Mouse (Mus musculus): ENCODE measurements around the gene Ccsap. TPM values are rescaled to one million over a fixed set of nuclear protein-coding genes. Genes with fewer than 3 reads are reported as not detected.
A peak's percentile ranks its signal among the peaks of the same experiment; 100 is the strongest.

Gene Ccsap
- polyA plus RNA-seq, 1 experiment from 2014 or later, result 3.7 TPM

- ATAC-seq (ENCODE audit: insufficient number of reproducible peaks, insufficient read depth, low FRiP score, low read depth), result no peak
- Histone ChIP-seq H3K9ac (ENCODE audit: low read length) (no peak overlapping the region), H3K27me3 (ENCODE audit: control insufficient read depth, insufficient read depth, low read length) (no peaks in the 10 kb centered on the region), H3K4me1 (ENCODE audit: control insufficient read depth in 2 of 2, insufficient read depth in 2 of 2, low read length in 2 of 2) (peaks cover 9 to 15% of the 10 kb centered on the region in 2 experiments), H3K4me2 (ENCODE audit: low read length) (no peak overlapping the region), H3K9me3 (ENCODE audit: control insufficient read depth, low read length) (no peaks in the 10 kb centered on the region), H3K4me3 (ENCODE audit: control insufficient read depth in 1 of 2, insufficient read depth in 1 of 2, low read depth in 1 of 2, low read length in 2 of 2) (no peak overlapping the region), H3K27ac (replicated peaks in 1 of 2; ENCODE audit: control insufficient read depth in 1 of 2, insufficient read depth in 1 of 2, low read depth in 2 of 2, low read length in 2 of 2) (no peak overlapping the region), H3K36me3 (ENCODE audit: control insufficient read depth, insufficient read depth, low read length) (no peaks in the 10 kb centered on the region)
- 68% methylated on average over 10 of the region's 10 CpGs for WGBS
Observed at GRCm38 (mm10) chr8:123880271-123880670, 20.3 kb upstream of the Ccsap start.

- 61% methylated on average over 2 of the region's 2 CpGs for WGBS
- Histone ChIP-seq H3K4me3 (ENCODE audit: control insufficient read depth in 1 of 2, insufficient read depth in 1 of 2, low read depth in 1 of 2, low read length in 2 of 2) (no peak overlapping the region), H3K4me1 (ENCODE audit: control insufficient read depth in 2 of 2, insufficient read depth in 2 of 2, low read length in 2 of 2) (peaks cover 0 to 5% of the 10 kb centered on the region in 2 experiments; a peak in 3 of 4 replicates), H3K9ac (ENCODE audit: low read length) (no peak overlapping the region), H3K36me3 (ENCODE audit: control insufficient read depth, insufficient read depth, low read length) (no peaks in the 10 kb centered on the region), H3K9me3 (ENCODE audit: control insufficient read depth, low read length) (no peaks in the 10 kb centered on the region), H3K27me3 (ENCODE audit: control insufficient read depth, insufficient read depth, low read length) (no peaks in the 10 kb centered on the region), H3K4me2 (ENCODE audit: low read length) (no peak overlapping the region), H3K27ac (replicated peaks in 1 of 2; ENCODE audit: control insufficient read depth in 1 of 2, insufficient read depth in 1 of 2, low read depth in 2 of 2, low read length in 2 of 2) (no peak overlapping the region)
- ATAC-seq (ENCODE audit: insufficient number of reproducible peaks, insufficient read depth, low FRiP score, low read depth), result no peak
Observed at GRCm38 (mm10) chr8:123877865-123878264, 17.9 kb upstream of the Ccsap start.

DNA sequence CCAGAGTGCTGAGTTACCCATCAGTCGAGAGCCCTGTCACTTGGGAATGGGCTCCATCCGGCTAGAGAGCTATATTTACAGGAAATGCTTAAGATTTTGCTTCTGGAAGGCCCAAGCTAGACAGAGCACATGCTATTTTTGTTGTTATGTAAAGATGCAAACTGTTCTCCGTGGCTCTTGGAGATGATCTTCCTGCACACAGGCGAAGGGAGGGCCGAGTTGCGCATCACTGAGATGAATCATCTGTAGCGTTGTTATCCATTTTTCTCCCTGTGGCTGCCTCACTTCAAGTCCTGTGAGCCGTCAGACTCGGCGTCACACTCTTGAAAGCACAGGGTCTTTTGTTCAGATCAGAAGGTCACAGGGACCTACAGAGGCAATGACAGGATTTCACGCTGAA lies 14.3 kb upstream of the Ccsap start:
- Histone ChIP-seq H3K4me1 (ENCODE audit: control insufficient read depth in 2 of 2, insufficient read depth in 2 of 2, low read length in 2 of 2) (peaks cover 8 to 9% of the 10 kb centered on the region in 2 experiments), H3K9me3 (ENCODE audit: control insufficient read depth, low read length) (no peaks in the 10 kb centered on the region)

DNA sequence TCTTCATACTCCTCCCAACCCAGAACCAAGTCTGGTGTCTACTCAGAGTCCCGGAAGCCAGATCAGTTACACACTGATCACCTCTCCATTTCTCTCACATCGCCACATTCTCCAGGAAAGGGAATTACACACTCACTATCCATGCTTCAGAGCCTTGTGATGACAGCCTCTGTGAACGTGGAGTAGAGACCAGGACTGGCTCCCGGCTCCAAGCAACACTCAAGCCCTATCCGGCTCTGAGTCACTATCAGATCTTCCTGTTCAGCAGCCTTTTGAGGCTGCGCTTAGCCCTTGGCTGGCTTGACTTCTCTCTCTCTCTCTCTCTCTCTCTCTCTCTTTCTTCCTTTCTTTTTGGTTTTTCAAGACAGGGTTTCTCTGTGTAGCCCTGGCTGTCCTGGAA lies 13.4 kb upstream of the Ccsap start:
- Histone ChIP-seq H3K27me3 (ENCODE audit: control insufficient read depth, insufficient read depth, low read length) (no peaks in the 10 kb centered on the region), H3K4me1 (ENCODE audit: control insufficient read depth in 2 of 2, insufficient read depth in 2 of 2, low read length in 2 of 2) (peaks cover 8 to 9% of the 10 kb centered on the region in 2 experiments), H3K9me3 (ENCODE audit: control insufficient read depth, low read length) (no peaks in the 10 kb centered on the region), H3K4me2 (ENCODE audit: low read length) (no peak overlapping the region), H3K9ac (ENCODE audit: low read length) (no peak overlapping the region), H3K27ac (replicated peaks in 1 of 2; ENCODE audit: control insufficient read depth in 1 of 2, insufficient read depth in 1 of 2, low read depth in 2 of 2, low read length in 2 of 2) (no peak overlapping the region), H3K4me3 (ENCODE audit: control insufficient read depth in 1 of 2, insufficient read depth in 1 of 2, low read depth in 1 of 2, low read length in 2 of 2) (no peak overlapping the region), H3K36me3 (ENCODE audit: control insufficient read depth, insufficient read depth, low read length) (no peaks in the 10 kb centered on the region)
- WGBS, result 33% methylated on average over 6 of the region's 6 CpGs
- ATAC-seq (ENCODE audit: insufficient number of reproducible peaks, insufficient read depth, low FRiP score, low read depth), result no peak

More for the DNA sequence above, 14.3 kb upstream of the Ccsap start:
- Histone ChIP-seq H3K4me3 (ENCODE audit: control insufficient read depth in 1 of 2, insufficient read depth in 1 of 2, low read depth in 1 of 2, low read length in 2 of 2) (no peak overlapping the region), H3K9ac (ENCODE audit: low read length) (no peak overlapping the region), H3K27me3 (ENCODE audit: control insufficient read depth, insufficient read depth, low read length) (no peaks in the 10 kb centered on the region), H3K36me3 (ENCODE audit: control insufficient read depth, insufficient read depth, low read length) (no peaks in the 10 kb centered on the region), H3K4me2 (ENCODE audit: low read length) (no peak overlapping the region), H3K27ac (replicated peaks in 1 of 2; ENCODE audit: control insufficient read depth in 1 of 2, insufficient read depth in 1 of 2, low read depth in 2 of 2, low read length in 2 of 2) (no peak overlapping the region)
- WGBS, result 56% methylated on average over 11 of the region's 11 CpGs
- ATAC-seq (ENCODE audit: insufficient number of reproducible peaks, insufficient read depth, low FRiP score, low read depth), result no peak

- H3K9ac ChIP-seq (ENCODE audit: low read length), result no peak overlapping the region
- peaks cover 8 to 9% of the 10 kb centered on the region in 2 experiments for H3K4me1 ChIP-seq (ENCODE audit: control insufficient read depth in 2 of 2, insufficient read depth in 2 of 2, low read length in 2 of 2)
- no peaks in the 10 kb centered on the region for H3K36me3 ChIP-seq (ENCODE audit: control insufficient read depth, insufficient read depth, low read length)
- 24% methylated on average over 9 of the region's 9 CpGs for WGBS
- no peak overlapping the region for H3K4me2 ChIP-seq (ENCODE audit: low read length)
- no peaks in the 10 kb centered on the region for H3K27me3 ChIP-seq (ENCODE audit: control insufficient read depth, insufficient read depth, low read length)
- peak overlapping the region; percentile 34 to 39; a peak in 2 of 4 replicates for H3K27ac ChIP-seq (replicated peaks in 1 of 2; ENCODE audit: control insufficient read depth in 1 of 2, insufficient read depth in 1 of 2, low read depth in 2 of 2, low read length in 2 of 2)
- 0 out of 2 replicates have a peak, but pooled peaks have one; percentile 9 for ATAC-seq (ENCODE audit: insufficient number of reproducible peaks, insufficient read depth, low FRiP score, low read depth)
- H3K4me3 ChIP-seq (ENCODE audit: control insufficient read depth in 1 of 2, insufficient read depth in 1 of 2, low read depth in 1 of 2, low read length in 2 of 2), result no peak overlapping the region
- no peaks in the 10 kb centered on the region for H3K9me3 ChIP-seq (ENCODE audit: control insufficient read depth, low read length)
Observed at GRCm38 (mm10) chr8:123872048-123872447, 12.0 kb upstream of the Ccsap start.

DNA sequence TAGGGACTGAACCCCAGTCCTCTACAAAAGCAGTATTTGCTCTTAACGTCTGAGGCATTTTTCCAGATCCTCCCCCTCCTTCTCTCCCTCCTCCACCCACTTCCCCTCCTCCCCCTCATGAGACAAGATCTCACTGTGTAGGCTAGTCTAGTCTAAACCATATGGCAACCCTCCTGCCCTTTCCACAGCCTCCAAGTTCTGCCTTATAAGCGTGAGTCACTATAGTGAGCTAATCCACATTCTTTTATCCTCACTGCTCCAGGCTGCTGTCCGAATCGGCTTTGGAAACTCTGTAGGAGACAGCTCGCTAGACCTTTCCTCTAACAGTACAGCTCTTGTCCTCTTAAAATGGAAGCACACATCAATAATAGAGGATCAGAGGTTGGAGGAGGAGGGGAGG lies 7.0 kb upstream of the Ccsap start:
- H3K27me3 ChIP-seq (ENCODE audit: control insufficient read depth, insufficient read depth, low read length), result no peaks in the 10 kb centered on the region; the same call in 1 of the 2 replicates
- H3K4me3 ChIP-seq (ENCODE audit: control insufficient read depth in 1 of 2, insufficient read depth in 1 of 2, low read depth in 1 of 2, low read length in 2 of 2), result no peak overlapping the region
- no peak overlapping the region for H3K27ac ChIP-seq (replicated peaks in 1 of 2; ENCODE audit: control insufficient read depth in 1 of 2, insufficient read depth in 1 of 2, low read depth in 2 of 2, low read length in 2 of 2)
- no peak overlapping the region for H3K4me2 ChIP-seq (ENCODE audit: low read length)
- H3K9me3 ChIP-seq (ENCODE audit: control insufficient read depth, low read length), result no peaks in the 10 kb centered on the region
- no peak for ATAC-seq (ENCODE audit: insufficient number of reproducible peaks, insufficient read depth, low FRiP score, low read depth)
- no peaks in the 10 kb centered on the region for H3K36me3 ChIP-seq (ENCODE audit: control insufficient read depth, insufficient read depth, low read length)
- 25% methylated on average over 5 of the region's 5 CpGs for WGBS
- peaks cover 0 to 2% of the 10 kb centered on the region in 2 experiments for H3K4me1 ChIP-seq (ENCODE audit: control insufficient read depth in 2 of 2, insufficient read depth in 2 of 2, low read length in 2 of 2)
- H3K9ac ChIP-seq (ENCODE audit: low read length), result no peak overlapping the region

DNA sequence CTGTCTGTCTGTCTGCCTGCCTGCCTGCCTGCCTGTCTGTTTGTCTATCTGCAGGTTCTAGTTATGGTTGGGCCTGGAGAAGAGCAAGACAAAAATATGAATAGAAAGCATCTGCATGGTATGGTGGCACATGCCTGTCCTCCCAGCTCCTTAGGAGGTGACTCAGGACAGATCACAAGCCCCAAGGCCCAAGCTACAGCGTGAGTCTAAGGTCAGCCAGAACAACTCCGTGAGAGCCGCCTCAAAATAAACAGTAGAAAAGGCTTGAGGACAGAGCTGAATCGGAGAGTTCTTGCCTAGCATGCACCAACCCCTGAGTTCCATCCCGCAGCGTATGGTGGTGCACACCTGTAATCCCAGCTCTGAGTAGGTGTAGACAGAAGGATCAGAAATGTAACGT lies 5.8 kb upstream of the Ccsap start:
- Histone ChIP-seq H3K27me3 (ENCODE audit: control insufficient read depth, insufficient read depth, low read length) (peaks cover 3% of the 10 kb centered on the region; the same call in 1 of the 2 replicates), H3K27ac (replicated peaks in 1 of 2; ENCODE audit: control insufficient read depth in 1 of 2, insufficient read depth in 1 of 2, low read depth in 2 of 2, low read length in 2 of 2) (no peak overlapping the region), H3K9ac (ENCODE audit: low read length) (no peak overlapping the region), H3K4me2 (ENCODE audit: low read length) (no peak overlapping the region), H3K9me3 (ENCODE audit: control insufficient read depth, low read length) (no peaks in the 10 kb centered on the region), H3K4me3 (ENCODE audit: control insufficient read depth in 1 of 2, insufficient read depth in 1 of 2, low read depth in 1 of 2, low read length in 2 of 2) (no peak overlapping the region), H3K4me1 (ENCODE audit: control insufficient read depth in 2 of 2, insufficient read depth in 2 of 2, low read length in 2 of 2) (no peaks in the 10 kb centered on the region; a peak in 2 of 4 replicates), H3K36me3 (ENCODE audit: control insufficient read depth, insufficient read depth, low read length) (no peaks in the 10 kb centered on the region)
- WGBS, result 68% methylated on average over 7 of the region's 7 CpGs
- no peak for ATAC-seq (ENCODE audit: insufficient number of reproducible peaks, insufficient read depth, low FRiP score, low read depth)

DNA sequence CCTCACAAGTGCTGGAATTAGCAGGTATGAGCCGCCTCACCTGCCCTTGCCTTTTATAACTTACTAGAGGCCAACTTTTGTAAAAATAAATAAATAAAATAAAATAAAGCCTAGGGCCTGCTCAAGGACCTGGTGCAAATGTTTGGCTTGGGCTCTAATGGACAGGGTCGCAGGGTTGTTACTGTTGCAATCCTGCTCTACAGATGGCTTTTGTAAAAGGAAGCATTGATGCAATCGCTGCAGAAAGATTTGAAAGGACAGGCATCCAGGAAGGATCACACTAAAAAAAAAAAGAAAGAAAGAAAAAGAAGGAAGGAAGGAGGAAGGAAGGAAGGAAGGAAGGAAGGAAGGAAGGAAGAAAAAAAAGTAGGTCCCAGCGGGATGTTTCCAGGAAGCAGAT lies 377 bp upstream of the Ccsap start:
- H3K4me2 ChIP-seq (ENCODE audit: low read length), result peak overlapping the region; percentile 97
- WGBS, result 65% methylated on average over 4 of the region's 4 CpGs
- no peak for ATAC-seq (ENCODE audit: insufficient number of reproducible peaks, insufficient read depth, low FRiP score, low read depth)
- peaks cover 0 to 6% of the 10 kb centered on the region in 2 experiments; a peak in 3 of 4 replicates for H3K4me1 ChIP-seq (ENCODE audit: control insufficient read depth in 2 of 2, insufficient read depth in 2 of 2, low read length in 2 of 2)
- no peak overlapping the region for H3K9ac ChIP-seq (ENCODE audit: low read length)
- H3K9me3 ChIP-seq (ENCODE audit: control insufficient read depth, low read length), result no peaks in the 10 kb centered on the region
- H3K36me3 ChIP-seq (ENCODE audit: control insufficient read depth, insufficient read depth, low read length), result no peaks in the 10 kb centered on the region
- peaks cover 8% of the 10 kb centered on the region for H3K27me3 ChIP-seq (ENCODE audit: control insufficient read depth, insufficient read depth, low read length)
- peak overlapping the region in 1 of 2 experiments; percentile 95; a peak in 2 of 4 replicates for H3K4me3 ChIP-seq (ENCODE audit: control insufficient read depth in 1 of 2, insufficient read depth in 1 of 2, low read depth in 1 of 2, low read length in 2 of 2)
- no peak overlapping the region for H3K27ac ChIP-seq (replicated peaks in 1 of 2; ENCODE audit: control insufficient read depth in 1 of 2, insufficient read depth in 1 of 2, low read depth in 2 of 2, low read length in 2 of 2)

Data from heart, embryonic 14.5 days (tissue).